Mouse (Mus musculus) frontal cortex, postnatal 25 days (tissue): ENCODE results near the gene Incenp.
"Not testable (repeated sequence)": the region's sequence is repeated elsewhere in the genome, so short reads cannot be mapped to it uniquely, and the experiment has no call there.

Experiments used
- DNase-seq, 2 experiments: peaks; one replicate each; pipeline ENCODE4 v3.0.0; 2022; ENCODE audit warnings: low spot score in 2 of 2

Incenp gene

GRCm38 (mm10) chr19:9918176-9918861 is 19.0 kb upstream of the Incenp start:
- no peak for DNase-seq

DNA sequence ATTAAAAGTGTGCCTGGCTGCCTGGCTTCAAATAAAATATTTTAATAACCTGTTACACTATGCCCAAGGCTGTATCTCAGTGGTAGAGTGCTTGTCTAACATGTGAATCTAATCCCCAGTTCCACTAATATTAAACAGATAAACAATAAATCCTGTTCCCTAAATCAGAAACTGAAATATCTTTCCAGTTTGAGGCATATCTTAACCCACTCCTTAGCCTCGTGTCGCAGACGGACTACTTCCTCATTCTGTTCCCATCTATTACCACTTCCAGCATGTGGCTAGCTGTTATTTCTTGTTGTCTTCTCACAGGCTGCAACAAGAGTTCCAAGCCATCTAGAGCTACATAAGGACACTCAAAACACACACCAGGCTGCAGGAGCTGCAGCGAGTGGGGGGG is 18.4 kb upstream of the Incenp start:
- no peak for DNase-seq

- peak; percentile 59 to 81 for DNase-seq
These were observed 16.6 kb upstream of the Incenp start for GRCm38 (mm10) chr19:9915935-9916334.

GRCm38 (mm10) chr19:9914346-9914745 is 15.0 kb upstream of the Incenp start:
- DNase-seq = no peak

DNA sequence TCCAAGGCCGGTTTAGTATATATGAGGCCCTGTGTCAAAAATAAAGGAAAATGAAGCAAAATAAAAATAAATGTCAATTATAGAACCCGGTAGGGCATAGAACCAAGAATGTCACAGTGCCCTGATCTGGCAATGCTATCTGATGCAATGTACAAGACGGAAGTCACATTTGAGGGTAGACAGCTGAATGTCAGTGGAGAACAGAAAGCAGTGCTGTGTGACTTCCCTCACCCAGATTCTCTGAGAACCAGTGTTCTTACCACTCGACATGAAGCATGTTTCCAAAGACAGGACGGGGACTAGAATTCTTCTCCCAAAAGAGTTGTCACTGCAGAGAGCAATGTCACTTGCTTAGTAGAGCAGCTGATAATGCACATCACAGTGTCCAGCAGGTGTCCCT is 14.4 kb upstream of the Incenp start:
- no peak for DNase-seq

GRCm38 (mm10) chr19:9911314-9911754 is 12.0 kb upstream of the Incenp start:
- no peak for DNase-seq

- no peak for DNase-seq
These were observed 10.0 kb upstream of the Incenp start for GRCm38 (mm10) chr19:9909351-9909750.

DNA sequence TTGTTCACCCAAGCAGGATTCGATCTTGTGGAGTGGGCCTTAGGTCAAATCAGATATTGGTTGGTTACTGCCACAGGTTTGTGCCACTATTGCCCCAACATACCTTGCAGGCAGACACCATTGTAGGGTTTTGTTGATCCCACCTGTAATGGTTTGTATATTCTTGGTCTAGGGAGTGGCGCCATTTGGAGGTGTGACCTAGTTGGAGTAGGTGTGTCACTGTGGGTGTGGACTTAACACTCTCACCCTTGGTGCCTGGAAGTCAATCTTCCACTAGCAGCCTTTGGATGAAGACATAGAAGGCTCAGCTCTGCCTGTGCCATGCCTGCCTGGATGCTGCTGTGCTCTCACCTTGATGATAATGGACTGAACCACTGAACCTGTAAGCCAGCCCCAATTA is 1.3 kb upstream of the Incenp start:
- DNase-seq = not testable (repeated sequence)

DNA sequence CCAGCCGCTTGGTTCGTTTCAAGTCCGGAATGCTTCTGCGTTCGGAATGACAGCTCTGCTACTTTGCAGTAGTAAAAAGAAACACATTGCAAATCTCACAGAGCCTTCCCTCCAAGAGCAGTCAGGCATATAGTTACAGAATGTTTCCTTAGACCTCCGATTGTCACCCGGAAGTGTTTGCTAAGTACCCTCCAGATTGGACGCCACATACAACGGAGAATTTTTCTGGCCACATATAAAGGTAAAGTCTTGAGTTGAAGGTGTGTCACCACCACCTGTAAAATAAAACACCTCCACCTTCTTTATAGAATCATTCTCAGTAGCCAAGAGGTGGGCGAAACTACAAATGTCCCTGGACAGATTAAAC is 412 bp upstream of the Incenp start:
- DNase-seq = no peak

GRCm38 (mm10) chr19:9898339-9899066 is 848 bp downstream of the Incenp start:
- DNase-seq = no peak

DNA sequence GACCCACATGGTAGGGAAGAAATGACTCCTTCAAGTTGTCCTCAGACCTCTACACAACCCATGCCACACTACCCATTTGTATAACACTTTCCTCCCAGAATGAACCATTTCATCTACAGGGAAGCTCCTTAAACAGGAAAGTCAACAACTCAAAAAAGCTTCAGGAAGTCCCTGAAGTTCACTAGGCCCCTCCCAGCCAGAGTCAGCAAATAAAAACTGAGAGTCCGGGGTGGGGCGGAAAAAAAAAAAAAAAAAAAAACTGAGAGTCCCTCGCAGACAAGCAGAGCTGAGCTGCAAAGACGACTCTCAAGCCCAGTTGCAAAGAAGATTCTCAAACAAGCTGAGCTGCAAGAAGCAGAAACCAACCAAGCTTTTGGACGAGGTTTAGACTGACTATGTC is 3.3 kb downstream of the Incenp start:
- no peak for DNase-seq

DNA sequence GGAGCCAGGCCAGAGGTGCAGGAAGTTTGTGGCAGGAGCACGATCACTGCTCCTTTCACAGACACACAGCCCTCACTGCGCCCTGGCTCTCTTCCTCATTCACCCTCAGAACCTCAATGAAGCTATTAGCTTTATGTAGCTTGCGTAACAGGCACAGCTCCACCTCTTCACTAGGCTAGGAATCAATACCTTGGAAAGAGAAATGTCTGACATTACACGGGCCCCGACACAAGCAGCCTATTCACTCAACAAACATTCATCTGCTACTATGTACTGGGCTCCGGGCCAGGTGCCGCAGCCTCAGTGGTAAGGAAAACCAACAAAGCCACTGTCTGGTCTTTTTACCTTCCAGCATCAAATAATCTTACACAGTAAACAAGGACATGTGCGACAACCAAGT is 12.6 kb downstream of the Incenp start:
- DNase-seq = no peak

DNA sequence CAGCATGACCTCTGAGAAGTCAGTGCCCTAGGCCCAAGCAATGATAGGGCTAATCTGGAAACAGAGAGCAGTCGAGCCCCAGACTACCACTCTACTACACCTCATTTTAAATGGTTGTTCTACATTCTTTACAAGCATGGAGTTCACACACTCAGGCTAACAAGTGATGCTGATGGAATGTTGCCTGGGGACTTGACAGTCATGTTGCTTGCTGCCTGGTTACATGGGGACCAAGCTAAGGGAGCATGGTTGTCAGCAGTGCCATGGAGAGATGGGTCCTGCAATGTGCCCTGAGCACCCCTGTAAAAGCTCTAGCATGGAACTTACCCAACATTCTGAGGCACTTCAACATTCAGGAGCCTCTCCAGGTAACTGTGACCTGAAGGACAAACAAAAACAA is 13.0 kb downstream of the Incenp start:
- DNase-seq = no peak

- DNase-seq = peak in 1 of 2 experiments; percentile 18
These were observed 21.0 kb downstream of the Incenp start for GRCm38 (mm10) chr19:9878186-9878835.

DNA sequence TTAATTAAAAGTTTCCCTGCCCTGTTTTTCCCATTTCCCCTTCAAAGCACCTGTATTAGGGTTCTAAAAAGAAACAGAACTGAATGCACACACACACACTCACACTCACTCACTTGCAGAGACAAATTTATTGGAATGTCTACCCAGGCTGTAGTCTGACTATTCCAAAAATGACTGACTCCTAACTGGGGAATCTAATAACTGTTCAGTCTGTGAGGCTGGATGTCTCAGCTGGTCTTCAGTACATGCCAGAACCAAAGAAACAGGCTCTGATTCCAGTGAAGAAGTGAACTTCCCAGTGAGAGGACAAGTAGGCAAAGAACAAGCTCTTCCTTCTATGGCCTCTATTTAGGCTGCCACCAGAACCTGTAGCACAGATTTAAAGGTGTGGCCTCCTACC is 33.9 kb downstream of the Incenp start:
- DNase-seq = no peak

DNA sequence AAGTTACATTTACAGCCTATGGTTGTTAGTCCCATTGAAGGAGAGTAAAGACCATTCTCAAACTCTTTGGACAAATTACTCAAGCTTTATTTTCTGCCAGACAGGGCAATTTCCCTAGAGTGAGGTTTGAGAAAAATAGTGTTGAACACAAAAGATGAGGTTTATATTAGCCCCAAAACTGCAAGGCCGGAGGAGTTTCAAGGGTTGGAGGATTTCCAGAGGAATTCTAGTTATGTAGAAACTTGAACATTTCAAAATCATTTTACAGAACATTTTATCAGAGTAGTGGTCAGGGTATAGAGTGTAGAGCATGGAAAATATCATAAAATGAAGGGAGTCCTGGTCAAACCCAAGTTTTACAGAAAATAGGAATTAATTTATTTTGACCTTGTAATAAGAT is 34.5 kb downstream of the Incenp start:
- DNase-seq = no peak

DNA sequence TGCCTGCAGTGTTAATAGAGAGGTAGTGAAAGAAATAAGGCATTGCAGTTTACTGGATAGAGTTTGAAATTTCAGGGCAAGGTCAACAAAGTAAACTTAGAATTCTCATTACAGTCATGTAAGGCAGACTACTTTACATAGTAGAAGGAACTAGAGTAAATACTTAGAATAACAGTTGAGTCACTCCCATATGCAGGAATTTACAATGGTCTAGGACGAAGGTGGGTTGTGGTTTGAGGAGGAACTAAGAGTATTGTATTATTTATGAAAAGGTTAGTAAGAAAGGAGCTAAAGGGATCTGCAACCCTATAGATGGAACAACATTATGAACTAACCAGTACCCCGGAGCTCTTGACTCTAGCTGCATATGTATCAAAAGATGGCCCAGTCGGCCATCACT is 38.5 kb downstream of the Incenp start:
- not testable (repeated sequence) for DNase-seq

GRCm38 (mm10) chr19:9849368-9850075 is 49.8 kb downstream of the Incenp start:
- DNase-seq = not testable (repeated sequence)

GRCm38 (mm10) chr19:9847262-9847661 is 52.1 kb downstream of the Incenp start, which contains the start of gene Scgb2a2:
Gene Scgb2a2, plus strand, starts transcription at chr19:9847562.
- no peak for DNase-seq

DNA sequence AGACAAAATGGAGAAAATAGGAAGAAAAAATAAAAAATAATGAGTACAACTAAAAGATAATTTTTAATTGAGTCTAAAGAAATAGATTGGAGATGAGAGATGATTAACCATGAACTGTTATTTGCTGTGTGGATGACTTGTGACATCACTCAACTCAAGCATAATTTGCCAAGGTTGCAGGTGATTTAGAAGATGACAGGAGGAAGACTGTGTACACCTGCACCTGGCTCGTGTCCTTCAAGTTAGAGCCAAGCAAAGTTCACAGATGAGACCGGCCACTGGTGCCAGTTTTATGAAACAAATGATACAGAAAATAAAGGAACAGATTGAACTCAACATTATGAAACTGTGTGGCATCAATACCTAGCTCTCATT is 62.0 kb downstream of the Incenp start:
- no peak for DNase-seq

DNA sequence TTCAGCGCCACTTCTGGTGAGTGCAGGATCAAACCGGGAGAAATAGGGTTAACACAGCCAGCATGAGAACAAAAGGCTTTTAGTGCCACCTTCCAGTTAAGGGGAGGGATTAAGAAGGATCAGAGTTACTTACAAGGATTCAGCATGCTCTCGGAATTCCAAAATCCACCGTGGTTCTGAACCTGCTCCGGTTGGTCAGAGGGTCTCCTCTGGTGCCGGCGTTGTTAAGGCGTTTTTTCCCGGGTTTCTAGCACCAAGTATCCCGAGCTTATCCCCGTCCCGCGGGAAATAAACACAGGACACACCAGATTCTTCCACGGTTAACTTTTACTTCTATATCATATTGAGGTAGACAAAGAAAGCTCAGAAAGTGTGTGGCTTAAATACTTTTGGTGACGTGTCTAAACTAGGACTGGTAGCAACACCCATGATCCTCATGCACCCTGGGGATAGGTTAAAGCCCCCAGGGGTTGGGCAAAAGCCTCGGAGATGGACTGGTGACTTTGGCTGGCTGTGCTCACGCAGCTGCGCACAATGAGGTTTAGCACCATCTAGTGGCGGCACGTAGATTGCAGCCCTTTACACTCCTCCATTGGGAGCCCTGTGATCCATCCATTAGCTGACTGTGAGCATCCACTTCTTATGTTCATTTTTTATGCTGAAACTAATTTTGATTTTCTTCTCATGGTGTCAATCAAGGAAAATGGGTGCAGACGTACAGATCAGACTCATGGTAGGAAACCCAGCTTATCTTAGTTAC is 62.6 kb downstream of the Incenp start:
- DNase-seq = peak; percentile 36 to 44
